Comparison of ENCODE assay signal across 8 mouse cellular contexts in the genomic region with DNA sequence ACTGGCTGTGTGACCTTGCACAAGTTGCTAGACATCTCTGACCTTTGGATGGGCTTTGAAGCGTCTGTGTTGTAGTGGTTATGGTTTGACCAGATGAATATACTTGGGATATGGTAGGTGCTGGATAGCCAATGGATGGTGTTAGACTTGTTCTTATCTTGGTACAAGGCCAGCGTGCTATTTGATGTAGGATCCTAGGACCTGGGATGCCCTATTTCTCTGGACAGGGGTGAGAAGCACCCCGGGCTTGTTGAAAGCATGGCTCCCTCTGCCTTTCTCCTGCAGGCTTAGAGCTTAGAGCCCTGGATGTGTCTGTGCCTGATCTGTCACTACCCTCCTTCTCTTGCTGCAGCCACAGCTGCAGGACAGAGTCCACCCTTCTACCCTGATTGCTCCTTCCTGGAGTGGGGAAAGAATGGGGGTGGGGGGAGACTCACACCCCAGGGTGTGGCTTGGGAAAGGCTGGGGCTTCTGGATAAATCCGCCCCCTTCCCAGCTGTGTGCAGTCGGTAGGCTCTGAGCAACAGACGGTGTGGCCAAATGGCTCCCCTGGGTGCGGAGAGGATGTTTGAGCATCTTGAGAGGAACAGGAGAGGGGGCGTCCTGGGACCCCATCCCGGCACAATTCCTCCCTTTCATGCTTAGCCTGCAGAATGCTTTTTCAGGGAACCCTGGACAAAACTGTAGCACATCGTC. TPM values are rescaled to one million over a fixed set of nuclear protein-coding genes. Genes with fewer than 3 reads are reported as not detected.
DNase-seq lines count a peak whose midpoint lies in the region; ATAC-seq and TF ChIP-seq lines count a peak whose summit lies in the region.

No protein-coding gene starts in this region.

- peaks cover 10% of the 10 kb centered on the region for H3K79me2 ChIP-seq in heart, adult 2 months (replicated peaks; ENCODE audit: control insufficient read depth, insufficient read depth, low read length)

- TF ChIP-seq EP300 in heart, adult 2 months (IDR thresholded peaks at IDR 0.05; ENCODE audit: insufficient read depth, low read depth, low read length), result peak; percentile 62
- no peak for TF ChIP-seq EP300 in liver, postnatal 0 days (IDR thresholded peaks at IDR 0.05; ENCODE audit: low read depth)

- H3K27me3 ChIP-seq in heart, adult 2 months (ENCODE audit: control insufficient read depth, insufficient read depth, low read length), result no peaks in the 10 kb centered on the region
- H3K27me3 ChIP-seq in kidney, postnatal 0 days (ENCODE audit: insufficient read depth, low read length), result no peaks in the 10 kb centered on the region
- no peaks in the 10 kb centered on the region for H3K27me3 ChIP-seq in liver, postnatal 0 days (ENCODE audit: insufficient read depth, low read length)

- 15% methylated on average over 10 of the region's 10 CpGs for WGBS in heart, adult 2 months
- 25% methylated on average over 10 of the region's 10 CpGs for whole genome bisulfite sequencing in kidney, postnatal 0 days
- WGBS in liver, postnatal 0 days (ENCODE audit: insufficient replicate concordance), result 31% methylated on average over 10 of the region's 10 CpGs

- H3K4me2 ChIP-seq in kidney, postnatal 0 days (ENCODE audit: low read length), result peak overlapping the region; percentile 46
- H3K4me2 ChIP-seq in liver, postnatal 0 days (ENCODE audit: low read depth, low read length), result peak overlapping the region; percentile 26; the same call in 1 of the 2 replicates

- peak overlapping the region; percentile 39 for H3K9ac ChIP-seq in heart, adult 2 months (ENCODE audit: low read depth, low read length)
- peak overlapping the region; percentile 48 for H3K9ac ChIP-seq in kidney, postnatal 0 days (ENCODE audit: low read depth, low read length)
- no peak overlapping the region for H3K9ac ChIP-seq in liver, postnatal 0 days (replicated peaks)

- ATAC-seq in kidney, postnatal 0 days (replicated peaks; ENCODE audit: low FRiP score, low read depth), result no peak
- no peak for ATAC-seq in liver, postnatal 0 days

- peak; percentile 29 for DNase-seq in adrenal gland, adult 8-10 months
- DNase-seq in adrenal gland, postnatal 36 days, result no peak
- peak; percentile 71 for DNase-seq in adrenal gland, postnatal 14 days
- DNase-seq in heart, adult 2 months, result peak in 1 of 2 experiments; percentile 90
- DNase-seq in kidney, postnatal 0 days (ENCODE audit: low spot score), result peak; percentile 51
- DNase-seq in liver, postnatal 0 days, result no peak
- DNase-seq in yolk sac, embryonic 10.5 days (ENCODE audit: low spot score), result peak; percentile 80
- DNase-seq in cerebellum, adult 11 months, result no peak

- H3K36me3 ChIP-seq in heart, adult 2 months (ENCODE audit: control insufficient read depth, insufficient read depth, low read length), result peaks cover 16% of the 10 kb centered on the region; the same call in 1 of the 2 replicates
- H3K36me3 ChIP-seq in kidney, postnatal 0 days (ENCODE audit: insufficient read depth, low read length), result no peaks in the 10 kb centered on the region
- no peaks in the 10 kb centered on the region for H3K36me3 ChIP-seq in liver, postnatal 0 days (replicated peaks; ENCODE audit: insufficient read depth, low read length)

- intact Hi-C loops in heart, adult 2 months (cut with DNase I), result no loop called here

- H3K9me3 ChIP-seq in kidney, postnatal 0 days (replicated peaks; ENCODE audit: low read length), result no peaks in the 10 kb centered on the region
- H3K9me3 ChIP-seq in liver, postnatal 0 days (ENCODE audit: low read length), result no peaks in the 10 kb centered on the region

- H3K27ac ChIP-seq in heart, adult 2 months, result peak overlapping the region; percentile 89
- peak overlapping the region; percentile 95 for H3K27ac ChIP-seq in kidney, postnatal 0 days
- 0 out of 2 replicates have a peak overlapping the region, but pooled peaks have one; percentile 16 for H3K27ac ChIP-seq in liver, postnatal 0 days (ENCODE audit: low read depth)

- TF ChIP-seq CTCF in heart, adult 2 months (IDR thresholded peaks at IDR 0.05), result no peak
- peak; percentile 5; the same call in 1 of the 2 replicates for TF ChIP-seq CTCF in kidney, postnatal 0 days (IDR thresholded peaks at IDR 0.05; ENCODE audit: low read depth)
- TF ChIP-seq CTCF in liver, postnatal 0 days (IDR thresholded peaks at IDR 0.05; ENCODE audit: low read depth), result no peak

- TF ChIP-seq POLR2A in heart, adult 2 months (IDR thresholded peaks at IDR 0.05; ENCODE audit: insufficient read depth, low read depth, low read length), result peak; percentile 86

- peaks cover 66% of the 10 kb centered on the region for H3K4me1 ChIP-seq in heart, adult 2 months (ENCODE audit: control insufficient read depth, insufficient read depth, low read length)
- peaks cover 71% of the 10 kb centered on the region for H3K4me1 ChIP-seq in kidney, postnatal 0 days (replicated peaks; ENCODE audit: insufficient read depth, low read length)
- H3K4me1 ChIP-seq in liver, postnatal 0 days (ENCODE audit: insufficient read depth), result peaks cover 38% of the 10 kb centered on the region

- H3K4me3 ChIP-seq in heart, adult 2 months, result peak overlapping the region; percentile 36
- H3K4me3 ChIP-seq in kidney, postnatal 0 days (replicated peaks; ENCODE audit: low read depth, low read length), result no peak overlapping the region
- no peak overlapping the region for H3K4me3 ChIP-seq in liver, postnatal 0 days (ENCODE audit: low read depth, low read length)

RNA-seq across cellular contexts. Expression of gene Hspg2, which starts 7.6 kb away (rescaled TPM):
- total RNA-seq in adrenal gland, adult 8-10 months (2022), result 100 to 1,000 TPM; 107 to 236 (median 145) TPM
- 100 to 1,000 TPM; 141 to 263 TPM for total RNA-seq in adrenal gland, postnatal 36 days (2021)
- 230 and 242 TPM in 2 replicates for total RNA-seq in adrenal gland, postnatal 14 days (2021)
- 100 to 1,000 TPM; 174 to 190 TPM for total RNA-seq in heart, adult 2 months (2021)
- 86.7 and 114 TPM in 2 replicates for polyA plus RNA-seq in heart, adult 2 months (2012; rRNA removed)
- 31.3 and 34.0 TPM in 2 replicates for polyA plus RNA-seq in kidney, postnatal 0 days (2015; fragmentation: Nextera tagmentation; extraction: Ambion mirVana)
- polyA plus RNA-seq in liver, postnatal 0 days (2015; fragmentation: Nextera tagmentation; extraction: Ambion mirVana), result 5.1 TPM in 2 replicates

RNA-seq across cellular contexts. Expression of gene 1700013G24Rik, which starts 23.1 kb away (rescaled TPM):
- not detected for total RNA-seq in adrenal gland, adult 8-10 months (2022)
- total RNA-seq in adrenal gland, postnatal 36 days (2021), result not detected
- total RNA-seq in adrenal gland, postnatal 14 days (2021), result not detected in 2 replicates
- total RNA-seq in heart, adult 2 months (2021), result not detected
- polyA plus RNA-seq in heart, adult 2 months (2012; rRNA removed), result 0.38 and 0.57 TPM in 2 replicates
- not detected in 2 replicates for polyA plus RNA-seq in kidney, postnatal 0 days (2015; fragmentation: Nextera tagmentation; extraction: Ambion mirVana)
- not detected in 2 replicates for polyA plus RNA-seq in liver, postnatal 0 days (2015; fragmentation: Nextera tagmentation; extraction: Ambion mirVana)

RNA-seq across cellular contexts. Expression of gene Cela3b, which starts 45.9 kb away (rescaled TPM):
- under 1 TPM in 1 of 4 experiments, not detected in 3; 0.42 TPM for total RNA-seq in adrenal gland, adult 8-10 months (2022)
- total RNA-seq in adrenal gland, postnatal 36 days (2021), result not detected
- not detected in 2 replicates for total RNA-seq in adrenal gland, postnatal 14 days (2021)
- total RNA-seq in heart, adult 2 months (2021), result not detected
- polyA plus RNA-seq in heart, adult 2 months (2012; rRNA removed), result 0.32 TPM in 1 of 2 replicates, not detected in the other
- not detected in 2 replicates for polyA plus RNA-seq in kidney, postnatal 0 days (2015; fragmentation: Nextera tagmentation; extraction: Ambion mirVana)
- 0.42 and 6.5 TPM in 2 replicates for polyA plus RNA-seq in liver, postnatal 0 days (2015; fragmentation: Nextera tagmentation; extraction: Ambion mirVana)

Comparison
In these comparisons a context has a peak if more than half of its experiments do, and no peak if none do; other contexts are left out.
1. DNase-seq: peak in adrenal gland, adult 8-10 months (single experiment), adrenal gland, postnatal 14 days (single experiment), kidney, postnatal 0 days (single experiment) and yolk sac, embryonic 10.5 days (single experiment); none in adrenal gland, postnatal 36 days (0 of 2), liver, postnatal 0 days (single experiment) and cerebellum, adult 11 months (single experiment).
2. H3K27ac ChIP-seq: peak in every context shown above with its lines; median percentile 95 in kidney, postnatal 0 days; 89 in heart, adult 2 months; 16 in liver, postnatal 0 days.